Mouse (Mus musculus): ENCODE data around the gene Uchl1.

The Uchl1 gene

DNA sequence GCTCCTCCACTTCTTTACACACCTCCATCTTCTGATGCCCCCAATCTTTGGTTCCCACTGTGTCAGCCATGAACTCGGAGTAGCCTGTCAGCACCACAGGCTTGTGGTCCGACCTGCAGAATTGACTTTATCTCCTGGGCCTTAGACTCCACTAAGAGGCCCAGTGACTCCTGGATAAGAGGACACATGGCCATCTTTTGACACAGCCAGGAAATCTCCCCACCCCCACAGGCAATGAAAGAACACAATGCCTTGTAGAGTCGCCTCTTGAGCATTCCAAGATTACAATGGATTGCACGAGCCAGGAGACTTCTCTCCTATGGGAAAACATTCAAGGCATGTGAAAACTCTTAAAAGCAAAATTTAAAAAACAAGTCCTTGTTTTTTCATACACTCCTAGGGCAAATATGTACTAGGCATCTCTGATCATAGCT, 39.6 kb downstream of the Uchl1 start:
- peaks cover 3% of the 10 kb centered on the region for H3K27me3 ChIP-seq (ENCODE audit: insufficient read depth, low read length)
- H3K36me3 ChIP-seq (ENCODE audit: insufficient read depth, low read length): no peaks in the 10 kb centered on the region
- no peak overlapping the region for H3K4me3 ChIP-seq (replicated peaks; ENCODE audit: low read length)
- peaks cover 46% of the 10 kb centered on the region for H3K4me1 ChIP-seq (replicated peaks; ENCODE audit: low read depth, low read length)
- TF ChIP-seq POU5F1 (IDR thresholded peaks at IDR 0.05; ENCODE audit: borderline replicate concordance, low read length) (no peak), NANOG (IDR thresholded peaks at IDR 0.05; ENCODE audit: borderline replicate concordance, low read length) (no peak), CTCF (conservative IDR thresholded peaks at IDR 0.05; ENCODE audit: low read length) (no peak)
- H3K9me3 ChIP-seq (ENCODE audit: low read length): 0 out of 2 replicates have a peak, but pooled peaks cover 3% of the 10 kb centered on the region

DNA sequence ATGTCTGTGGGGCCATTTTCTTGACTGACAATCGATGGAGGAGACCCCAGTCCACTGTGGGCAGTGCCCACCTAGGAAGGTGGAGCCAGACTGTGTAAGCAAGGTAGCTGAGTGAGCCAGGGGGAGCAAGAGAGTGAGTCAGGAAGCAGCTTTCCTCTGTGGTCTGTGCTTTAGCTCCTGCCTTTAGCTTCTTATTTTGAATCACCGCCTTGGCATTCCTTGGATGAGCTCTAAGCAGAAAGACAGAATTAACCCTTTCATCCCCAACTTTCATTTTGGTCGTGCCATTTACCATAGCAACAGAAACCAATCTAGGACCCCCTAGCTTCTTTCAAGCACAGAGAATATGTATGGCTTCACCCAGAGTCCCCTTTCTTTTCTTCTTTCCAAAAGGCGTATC, 42.0 kb downstream of the Uchl1 start:
- Histone ChIP-seq H3K9me3 (ENCODE audit: low read length) (0 out of 2 replicates have a peak, but pooled peaks cover 3% of the 10 kb centered on the region), H3K4me1 (replicated peaks; ENCODE audit: low read depth, low read length) (peaks cover 67% of the 10 kb centered on the region), H3K36me3 (ENCODE audit: insufficient read depth, low read length) (no peaks in the 10 kb centered on the region), H3K27me3 (ENCODE audit: insufficient read depth, low read length) (peaks cover 2% of the 10 kb centered on the region), H3K4me3 (replicated peaks; ENCODE audit: low read length) (no peak overlapping the region)
- TF ChIP-seq NANOG (IDR thresholded peaks at IDR 0.05; ENCODE audit: borderline replicate concordance, low read length): no peak
- TF ChIP-seq POU5F1 (IDR thresholded peaks at IDR 0.05; ENCODE audit: borderline replicate concordance, low read length): no peak
- no peak for TF ChIP-seq CTCF (conservative IDR thresholded peaks at IDR 0.05; ENCODE audit: low read length)

DNA sequence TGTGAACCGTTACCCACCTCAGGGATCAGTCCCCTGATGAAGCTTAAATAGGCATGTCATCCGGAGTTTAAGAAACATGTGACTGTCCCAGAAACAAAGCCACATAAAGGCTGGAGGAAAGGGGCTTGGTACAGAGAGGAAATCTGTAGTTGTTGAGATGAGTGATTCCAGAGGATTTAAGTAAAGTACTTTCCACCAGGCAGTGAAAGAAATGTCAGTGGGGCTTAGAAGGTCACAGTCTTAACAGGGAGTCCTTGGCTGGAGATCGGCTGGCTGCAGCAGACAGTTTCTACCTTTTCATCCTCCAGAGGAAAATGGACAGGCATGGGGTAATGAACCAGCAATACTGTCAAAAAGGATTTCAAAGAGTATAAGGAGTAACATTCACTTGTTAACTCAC, 42.5 kb downstream of the Uchl1 start:
- H3K9me3 ChIP-seq (ENCODE audit: low read length): 0 out of 2 replicates have a peak, but pooled peaks cover 3% of the 10 kb centered on the region
- no peaks in the 10 kb centered on the region; the same call in 1 of the 2 replicates for H3K27me3 ChIP-seq (ENCODE audit: insufficient read depth, low read length)
- H3K4me1 ChIP-seq (replicated peaks; ENCODE audit: low read depth, low read length): peaks cover 69% of the 10 kb centered on the region
- H3K36me3 ChIP-seq (ENCODE audit: insufficient read depth, low read length): no peaks in the 10 kb centered on the region
- TF ChIP-seq POU5F1 (IDR thresholded peaks at IDR 0.05; ENCODE audit: borderline replicate concordance, low read length) (no peak), NANOG (IDR thresholded peaks at IDR 0.05; ENCODE audit: borderline replicate concordance, low read length) (peak; percentile 57; the same call in 1 of the 2 replicates)
- no peak overlapping the region for H3K4me3 ChIP-seq (replicated peaks; ENCODE audit: low read length)

DNA sequence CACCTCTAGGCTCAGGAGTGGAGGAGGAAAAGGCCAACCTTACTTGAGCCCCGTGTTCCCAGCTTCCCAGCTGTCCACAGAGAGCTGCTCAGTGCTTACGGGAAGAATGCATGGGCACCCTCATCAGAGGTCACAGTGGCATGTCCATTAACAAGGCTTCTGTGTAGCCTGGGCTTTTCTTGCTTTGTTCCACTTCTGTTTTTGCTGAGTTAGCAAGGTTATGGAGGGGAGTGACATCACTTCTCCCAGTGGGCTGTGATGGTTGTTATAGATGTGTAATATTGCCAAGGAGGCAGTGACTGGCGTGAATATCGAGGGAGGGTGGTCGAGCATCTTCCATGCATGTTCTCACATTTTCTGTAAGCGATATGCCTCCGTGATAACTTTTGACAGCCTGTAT, 43.0 kb downstream of the Uchl1 start:
- TF ChIP-seq NANOG (IDR thresholded peaks at IDR 0.05; ENCODE audit: borderline replicate concordance, low read length) (no peak), CTCF (conservative IDR thresholded peaks at IDR 0.05; ENCODE audit: low read length) (no peak), POU5F1 (IDR thresholded peaks at IDR 0.05; ENCODE audit: borderline replicate concordance, low read length) (no peak)
- Histone ChIP-seq H3K36me3 (ENCODE audit: insufficient read depth, low read length) (no peaks in the 10 kb centered on the region), H3K27me3 (ENCODE audit: insufficient read depth, low read length) (no peaks in the 10 kb centered on the region; the same call in 1 of the 2 replicates), H3K4me3 (replicated peaks; ENCODE audit: low read length) (no peak overlapping the region), H3K9me3 (ENCODE audit: low read length) (0 out of 2 replicates have a peak, but pooled peaks cover 3% of the 10 kb centered on the region), H3K4me1 (replicated peaks; ENCODE audit: low read depth, low read length) (peaks cover 74% of the 10 kb centered on the region)

DNA sequence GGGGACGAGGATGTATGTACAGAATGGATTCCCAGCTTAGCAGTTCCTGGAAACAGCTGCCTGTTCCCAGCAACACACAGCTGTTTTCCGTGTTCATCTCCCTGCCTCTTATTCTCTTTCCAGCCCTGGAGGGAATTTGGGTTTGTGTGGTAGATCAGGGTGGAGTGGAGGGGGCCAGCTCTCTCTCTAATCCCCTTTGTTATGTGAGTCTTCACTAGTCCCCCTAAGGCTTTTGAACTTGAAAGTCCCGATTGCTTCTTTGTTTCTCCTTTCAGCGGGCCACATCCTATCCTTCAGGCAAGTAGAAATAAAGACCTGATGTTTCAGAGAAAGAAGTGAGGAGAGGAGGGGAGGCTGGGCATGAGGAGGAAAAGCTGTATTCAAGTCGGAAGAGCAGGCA, 45.0 kb downstream of the Uchl1 start:
- Histone ChIP-seq H3K27me3 (ENCODE audit: insufficient read depth, low read length) (no peaks in the 10 kb centered on the region; the same call in 1 of the 2 replicates), H3K4me3 (replicated peaks; ENCODE audit: low read length) (no peak overlapping the region), H3K9me3 (ENCODE audit: low read length) (0 out of 2 replicates have a peak, but pooled peaks cover 3% of the 10 kb centered on the region), H3K36me3 (ENCODE audit: insufficient read depth, low read length) (no peaks in the 10 kb centered on the region), H3K4me1 (replicated peaks; ENCODE audit: low read depth, low read length) (peaks cover 74% of the 10 kb centered on the region)
- no peak for TF ChIP-seq CTCF (conservative IDR thresholded peaks at IDR 0.05; ENCODE audit: low read length)
- peak; percentile 84 for TF ChIP-seq NANOG (IDR thresholded peaks at IDR 0.05; ENCODE audit: borderline replicate concordance, low read length)

DNA sequence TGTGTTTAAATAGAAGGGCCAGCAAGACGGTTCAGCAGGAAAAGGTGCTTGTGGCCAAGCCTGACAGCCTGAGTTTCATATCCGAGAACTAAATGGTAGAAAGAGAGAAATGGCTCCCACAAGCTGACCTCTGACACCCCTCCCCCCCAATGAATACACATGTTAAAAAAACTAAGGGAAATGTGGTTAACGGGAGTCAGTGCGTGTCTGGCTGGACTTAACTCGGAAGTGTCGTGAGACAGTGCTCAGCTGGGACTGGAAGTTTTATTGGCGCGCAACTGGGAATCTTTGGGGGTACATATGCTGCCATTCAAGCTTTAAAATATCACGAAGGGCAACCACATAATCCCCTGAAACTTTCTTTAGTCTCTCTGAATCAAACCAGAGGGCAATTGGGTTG, 46.7 kb downstream of the Uchl1 start:
- 0 out of 2 replicates have a peak, but pooled peaks cover 3% of the 10 kb centered on the region for H3K9me3 ChIP-seq (ENCODE audit: low read length)
- no peak overlapping the region for H3K4me3 ChIP-seq (replicated peaks; ENCODE audit: low read length)
- H3K27me3 ChIP-seq (ENCODE audit: insufficient read depth, low read length): no peaks in the 10 kb centered on the region
- H3K36me3 ChIP-seq (ENCODE audit: insufficient read depth, low read length): no peaks in the 10 kb centered on the region
- H3K4me1 ChIP-seq (replicated peaks; ENCODE audit: low read depth, low read length): peaks cover 84% of the 10 kb centered on the region
- TF ChIP-seq NANOG (IDR thresholded peaks at IDR 0.05; ENCODE audit: borderline replicate concordance, low read length) (no peak), CTCF (conservative IDR thresholded peaks at IDR 0.05; ENCODE audit: low read length) (no peak), POU5F1 (IDR thresholded peaks at IDR 0.05; ENCODE audit: borderline replicate concordance, low read length) (no peak)

DNA sequence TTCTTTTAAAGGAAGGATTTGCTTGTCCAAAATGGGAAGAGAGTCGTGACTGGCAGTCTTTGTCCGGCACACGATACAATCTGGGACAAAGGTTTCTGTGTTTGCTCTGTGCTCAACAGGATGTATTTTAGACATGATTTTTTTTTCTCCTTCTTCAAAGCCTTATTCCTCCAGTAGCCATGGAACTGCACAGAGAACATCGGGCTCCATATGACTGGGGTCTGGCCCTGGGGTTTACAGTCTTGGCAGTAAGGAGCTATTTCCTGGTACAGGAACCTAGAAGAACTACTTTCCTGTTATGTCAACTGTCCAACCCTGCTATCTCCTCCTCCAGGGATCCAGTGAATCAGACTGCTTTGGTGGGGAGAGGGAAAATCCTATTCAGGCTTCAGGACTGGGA, 47.1 kb downstream of the Uchl1 start:
- H3K27me3 ChIP-seq (ENCODE audit: insufficient read depth, low read length): no peaks in the 10 kb centered on the region
- peaks cover 79% of the 10 kb centered on the region for H3K4me1 ChIP-seq (replicated peaks; ENCODE audit: low read depth, low read length)
- no peaks in the 10 kb centered on the region for H3K36me3 ChIP-seq (ENCODE audit: insufficient read depth, low read length)
- H3K9me3 ChIP-seq (ENCODE audit: low read length): 0 out of 2 replicates have a peak, but pooled peaks cover 3% of the 10 kb centered on the region
- no peak for TF ChIP-seq POU5F1 (IDR thresholded peaks at IDR 0.05; ENCODE audit: borderline replicate concordance, low read length)
- H3K4me3 ChIP-seq (replicated peaks; ENCODE audit: low read length): no peak overlapping the region

DNA sequence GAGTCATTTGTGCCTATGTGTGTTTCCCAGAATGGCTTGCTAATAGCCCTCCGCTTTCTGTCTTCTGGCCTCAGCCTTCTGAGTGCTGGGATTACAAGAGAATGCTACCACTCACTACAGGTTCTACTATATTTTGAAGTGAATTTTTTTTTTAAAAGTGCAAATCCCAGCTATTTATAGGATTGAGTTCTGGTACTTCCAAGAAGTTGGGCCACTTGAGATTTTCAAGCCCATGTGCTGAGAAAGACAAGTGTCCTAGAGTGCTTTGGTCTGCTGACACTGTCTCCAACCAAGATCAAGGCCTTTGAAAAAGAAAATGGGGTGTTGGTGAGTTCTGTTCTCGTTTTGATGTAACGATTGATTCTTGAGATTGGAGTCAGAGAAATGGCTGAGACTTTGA, 47.7 kb downstream of the Uchl1 start:
- no peaks in the 10 kb centered on the region for H3K27me3 ChIP-seq (ENCODE audit: insufficient read depth, low read length)
- no peaks in the 10 kb centered on the region for H3K36me3 ChIP-seq (ENCODE audit: insufficient read depth, low read length)
- H3K4me1 ChIP-seq (replicated peaks; ENCODE audit: low read depth, low read length): peaks cover 74% of the 10 kb centered on the region
- H3K9me3 ChIP-seq (ENCODE audit: low read length): 0 out of 2 replicates have a peak, but pooled peaks cover 3% of the 10 kb centered on the region
- H3K4me3 ChIP-seq (replicated peaks; ENCODE audit: low read length): no peak overlapping the region
- TF ChIP-seq NANOG (IDR thresholded peaks at IDR 0.05; ENCODE audit: borderline replicate concordance, low read length): no peak
- TF ChIP-seq POU5F1 (IDR thresholded peaks at IDR 0.05; ENCODE audit: borderline replicate concordance, low read length): no peak
- TF ChIP-seq CTCF (conservative IDR thresholded peaks at IDR 0.05; ENCODE audit: low read length): no peak

DNA sequence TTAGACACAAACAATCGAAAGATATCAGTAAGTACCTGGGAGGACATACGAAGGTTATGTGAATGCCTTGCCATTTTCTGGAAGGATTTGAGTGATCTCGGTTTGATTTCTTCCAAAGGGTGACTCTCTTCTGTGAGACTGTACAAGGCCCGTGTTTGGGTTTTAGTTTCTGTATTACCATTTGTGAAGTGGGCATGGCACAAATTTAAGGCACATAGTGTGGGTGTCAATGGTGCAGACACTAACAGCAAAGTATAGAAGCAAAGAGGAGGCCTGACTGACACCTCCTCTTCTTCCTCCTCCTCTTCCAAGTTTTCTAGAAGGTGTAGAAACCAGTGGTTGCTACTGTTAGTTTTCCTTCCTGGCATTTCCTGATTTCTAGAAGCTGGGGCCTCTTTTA, 53.4 kb downstream of the Uchl1 start:
- no peaks in the 10 kb centered on the region for H3K36me3 ChIP-seq (ENCODE audit: insufficient read depth, low read length)
- peaks cover 49% of the 10 kb centered on the region for H3K4me1 ChIP-seq (replicated peaks; ENCODE audit: low read depth, low read length)
- TF ChIP-seq NANOG (IDR thresholded peaks at IDR 0.05; ENCODE audit: borderline replicate concordance, low read length) (0 out of 2 replicates have a peak, but pooled peaks have one; percentile 13), CTCF (conservative IDR thresholded peaks at IDR 0.05; ENCODE audit: low read length) (no peak)
- no peak overlapping the region for H3K4me3 ChIP-seq (replicated peaks; ENCODE audit: low read length)
- H3K27me3 ChIP-seq (ENCODE audit: insufficient read depth, low read length): no peaks in the 10 kb centered on the region
- no peaks in the 10 kb centered on the region for H3K9me3 ChIP-seq (ENCODE audit: low read length)

All from E14TG2a.4 (cell line).